Mouse (Mus musculus) frontal cortex, adult 2 months (tissue): ENCODE data around the gene Rapgef4. TPM values are rescaled to one million over a fixed set of nuclear protein-coding genes. Genes with fewer than 3 reads are reported as not detected.
"Not testable (repeated sequence)": the region's sequence is repeated elsewhere in the genome, so short reads cannot be mapped to it uniquely, and the experiment has no call there.

ENCODE experiments used
- DNase-seq, 2 experiments: peaks; one replicate each; pipeline ENCODE4 v3.0.0; 2022; ENCODE audit warnings: low spot score in 1 of 2; ENCODE audit errors: extremely low spot score in 1 of 2
- polyA plus RNA-seq: library from polyadenylated mRNA; depleted of rRNA; stranded (reverse); fragments of >200 nt; gene quantifications from 2 replicates; pipeline ENCODE4 v1.2.3, GENCODE M21; 2012

Rapgef4 gene
- polyA plus RNA-seq, 1 experiment, result 366 TPM

- DNase-seq, result no peak
Measured at GRCm38 (mm10) chr2:72113716-72114115, 132.7 kb downstream of the Rapgef4 start.

- no peak for DNase-seq
Measured at GRCm38 (mm10) chr2:72114148-72114559, 133.1 kb downstream of the Rapgef4 start.

GRCm38 (mm10) chr2:72116103-72116502 is 135.1 kb downstream of the Rapgef4 start:
- no peak for DNase-seq

GRCm38 (mm10) chr2:72116698-72117097 is 135.7 kb downstream of the Rapgef4 start:
- no peak for DNase-seq

- peak in 1 of 2 experiments; percentile 42 for DNase-seq
Measured at GRCm38 (mm10) chr2:72117138-72118011, 136.3 kb downstream of the Rapgef4 start.

GRCm38 (mm10) chr2:72120211-72120610 is 139.2 kb downstream of the Rapgef4 start:
- no peak for DNase-seq

- DNase-seq, result no peak
Measured at GRCm38 (mm10) chr2:72122410-72123223, 141.6 kb downstream of the Rapgef4 start.

GRCm38 (mm10) chr2:72123851-72124250 is 142.8 kb downstream of the Rapgef4 start:
- DNase-seq, result no peak

- no peak for DNase-seq
Measured at GRCm38 (mm10) chr2:72125786-72126185, 144.7 kb downstream of the Rapgef4 start.

- DNase-seq, result no peak
Measured at GRCm38 (mm10) chr2:72126411-72126810, 145.4 kb downstream of the Rapgef4 start.

- DNase-seq, result no peak
Measured at GRCm38 (mm10) chr2:72129612-72130311, 148.7 kb downstream of the Rapgef4 start.

GRCm38 (mm10) chr2:72132222-72132621 is 151.2 kb downstream of the Rapgef4 start:
- no peak for DNase-seq

- peak in 1 of 2 experiments; percentile 33 for DNase-seq
Measured at GRCm38 (mm10) chr2:72136045-72136444, 155.0 kb downstream of the Rapgef4 start.

GRCm38 (mm10) chr2:72136486-72137264 is 155.6 kb downstream of the Rapgef4 start:
- no peak for DNase-seq

- peak in 1 of 2 experiments; percentile 30 for DNase-seq
Measured at GRCm38 (mm10) chr2:72139863-72140845, 159.1 kb downstream of the Rapgef4 start.

- DNase-seq, result no peak
Measured at GRCm38 (mm10) chr2:72141091-72141490, 160.1 kb downstream of the Rapgef4 start.

GRCm38 (mm10) chr2:72141732-72142131 is 160.7 kb downstream of the Rapgef4 start:
- not testable (repeated sequence) for DNase-seq

GRCm38 (mm10) chr2:72143413-72143812 is 162.4 kb downstream of the Rapgef4 start:
- DNase-seq, result no peak
